Mouse (Mus musculus): ENCODE results near the gene Cacng2. TPM values are rescaled to one million over a fixed set of nuclear protein-coding genes. Genes with fewer than 3 reads are reported as not detected.

Cacng2 gene
- total RNA-seq (2021) (not detected), polyA plus RNA-seq (2012; rRNA removed) (0.03 TPM in 1 of 2 replicates, not detected in the other)
- long read RNA-seq, result 0 reads

DNA sequence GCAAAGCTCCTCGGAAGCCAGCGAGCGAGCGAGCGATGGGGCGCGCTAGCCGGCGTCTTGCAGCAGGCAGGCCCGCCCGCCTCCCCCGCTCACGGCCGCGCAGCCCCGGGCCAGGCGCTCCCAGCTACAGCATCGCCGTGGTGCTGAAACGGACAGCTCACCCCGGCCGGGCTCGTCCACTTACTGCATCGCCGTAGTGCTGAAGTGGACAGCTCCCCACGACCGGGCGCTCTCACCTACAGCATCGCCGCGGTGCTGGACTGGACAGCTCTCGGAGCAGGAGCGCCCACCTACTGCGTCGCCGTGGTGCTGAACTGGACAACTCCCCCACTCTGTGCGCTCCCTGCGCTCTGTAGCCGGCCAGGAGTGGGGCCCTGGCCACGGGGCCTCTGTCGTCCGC, at the start of gene Cacng2:
Cacng2 (minus strand) TSS at position 325 of the 400 bp plus-strand sequence.
- intact Hi-C loops (cut with DNase I), result loop anchor here (10.0 kb wide), 1 partner anchor 185 kb away; no protein-coding TSS in a partner anchor
- H3K4me1 ChIP-seq (ENCODE audit: control insufficient read depth, insufficient read depth, low read length), result no peaks in the 10 kb centered on the region
- WGBS, result 2% methylated on average over 37 of the region's 42 CpGs
- no peak for TF ChIP-seq CTCF (IDR thresholded peaks at IDR 0.05)
- TF ChIP-seq POLR2A (IDR thresholded peaks at IDR 0.05; ENCODE audit: insufficient read depth, low read depth, low read length), result no peak
- no peak for TF ChIP-seq EP300 (IDR thresholded peaks at IDR 0.05; ENCODE audit: insufficient read depth, low read depth, low read length)
- H3K79me2 ChIP-seq (replicated peaks; ENCODE audit: control insufficient read depth, insufficient read depth, low read length), result no peaks in the 10 kb centered on the region
- H3K27me3 ChIP-seq (ENCODE audit: control insufficient read depth, insufficient read depth, low read length), result peaks cover 1% of the 10 kb centered on the region; the same call in 1 of the 2 replicates
- no peaks in the 10 kb centered on the region for H3K36me3 ChIP-seq (ENCODE audit: control insufficient read depth, insufficient read depth, low read length)
- no peak within 1 kb of the TSS for H3K27ac ChIP-seq
- H3K4me3 ChIP-seq, result no peak within 1 kb of the TSS
- DNase-seq, result peak; percentile 93
- no peak within 1 kb of the TSS for H3K9ac ChIP-seq (ENCODE audit: low read depth, low read length)

GRCm38 (mm10) chr15:78169566-78169965, 49.7 kb upstream of the Cacng2 start:
- no peaks in the 10 kb centered on the region for H3K79me2 ChIP-seq (replicated peaks; ENCODE audit: control insufficient read depth, insufficient read depth, low read length)
- H3K4me3 ChIP-seq, result no peak overlapping the region
- no peaks in the 10 kb centered on the region for H3K36me3 ChIP-seq (ENCODE audit: control insufficient read depth, insufficient read depth, low read length)
- no peak for TF ChIP-seq CTCF (IDR thresholded peaks at IDR 0.05)
- TF ChIP-seq POLR2A (IDR thresholded peaks at IDR 0.05; ENCODE audit: insufficient read depth, low read depth, low read length), result no peak
- TF ChIP-seq EP300 (IDR thresholded peaks at IDR 0.05; ENCODE audit: insufficient read depth, low read depth, low read length), result no peak
- WGBS, result 56% methylated on average over 11 of the region's 11 CpGs
- H3K27ac ChIP-seq, result no peak overlapping the region
- no peak for DNase-seq
- peaks cover 3% of the 10 kb centered on the region; the same call in 1 of the 2 replicates for H3K4me1 ChIP-seq (ENCODE audit: control insufficient read depth, insufficient read depth, low read length)
- H3K27me3 ChIP-seq (ENCODE audit: control insufficient read depth, insufficient read depth, low read length), result no peaks in the 10 kb centered on the region
- H3K9ac ChIP-seq (ENCODE audit: low read depth, low read length), result no peak overlapping the region
- intact Hi-C loops (cut with DNase I), result no loop called here

- Histone ChIP-seq H3K4me3 (no peak overlapping the region), H3K27ac (no peak overlapping the region), H3K9ac (ENCODE audit: low read depth, low read length) (no peak overlapping the region), H3K27me3 (ENCODE audit: control insufficient read depth, insufficient read depth, low read length) (no peaks in the 10 kb centered on the region), H3K4me1 (ENCODE audit: control insufficient read depth, insufficient read depth, low read length) (no peaks in the 10 kb centered on the region), H3K79me2 (replicated peaks; ENCODE audit: control insufficient read depth, insufficient read depth, low read length) (no peaks in the 10 kb centered on the region), H3K36me3 (ENCODE audit: control insufficient read depth, insufficient read depth, low read length) (no peaks in the 10 kb centered on the region)
- intact Hi-C loops (cut with DNase I), result no loop called here
- TF ChIP-seq POLR2A (IDR thresholded peaks at IDR 0.05; ENCODE audit: insufficient read depth, low read depth, low read length), result no peak
- no peak for TF ChIP-seq CTCF (IDR thresholded peaks at IDR 0.05)
- no peak for TF ChIP-seq EP300 (IDR thresholded peaks at IDR 0.05; ENCODE audit: insufficient read depth, low read depth, low read length)
- no peak for DNase-seq
- WGBS, result 79% methylated on average over 4 of the region's 4 CpGs
Measured at GRCm38 (mm10) chr15:78165292-78165691, 45.5 kb upstream of the Cacng2 start.

DNA sequence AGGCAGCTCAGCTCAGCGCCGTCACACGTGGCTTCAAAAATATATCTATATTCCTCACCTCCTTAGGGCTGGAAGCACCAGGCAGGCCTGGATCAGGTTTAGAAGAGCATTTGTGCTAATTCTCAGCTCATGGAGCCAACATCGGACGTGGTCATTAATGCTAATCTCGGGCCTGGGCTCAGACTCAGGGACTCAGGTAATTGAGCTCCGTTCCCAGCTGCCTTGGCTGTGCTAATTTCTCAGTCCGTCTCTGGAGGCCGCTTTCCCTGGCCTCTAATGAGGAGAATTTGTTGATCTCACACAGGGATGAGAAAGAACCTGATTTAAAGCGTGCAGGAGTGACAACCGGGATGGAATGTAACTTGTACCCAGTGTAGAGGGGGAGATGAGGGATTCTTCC, 44.6 kb upstream of the Cacng2 start:
- TF ChIP-seq CTCF (IDR thresholded peaks at IDR 0.05) (no peak), POLR2A (IDR thresholded peaks at IDR 0.05; ENCODE audit: insufficient read depth, low read depth, low read length) (no peak), EP300 (IDR thresholded peaks at IDR 0.05; ENCODE audit: insufficient read depth, low read depth, low read length) (no peak)
- Histone ChIP-seq H3K27ac (no peak overlapping the region), H3K4me3 (no peak overlapping the region), H3K27me3 (ENCODE audit: control insufficient read depth, insufficient read depth, low read length) (no peaks in the 10 kb centered on the region), H3K79me2 (replicated peaks; ENCODE audit: control insufficient read depth, insufficient read depth, low read length) (no peaks in the 10 kb centered on the region), H3K36me3 (ENCODE audit: control insufficient read depth, insufficient read depth, low read length) (no peaks in the 10 kb centered on the region), H3K4me1 (ENCODE audit: control insufficient read depth, insufficient read depth, low read length) (no peaks in the 10 kb centered on the region), H3K9ac (ENCODE audit: low read depth, low read length) (no peak overlapping the region)
- no peak for DNase-seq
- 92% methylated on average over 11 of the region's 11 CpGs for WGBS
- intact Hi-C loops (cut with DNase I), result no loop called here

- H3K27me3 ChIP-seq (ENCODE audit: control insufficient read depth, insufficient read depth, low read length), result no peaks in the 10 kb centered on the region
- no peak for DNase-seq
- H3K36me3 ChIP-seq (ENCODE audit: control insufficient read depth, insufficient read depth, low read length), result no peaks in the 10 kb centered on the region
- no peak for TF ChIP-seq CTCF (IDR thresholded peaks at IDR 0.05)
- no peak for TF ChIP-seq POLR2A (IDR thresholded peaks at IDR 0.05; ENCODE audit: insufficient read depth, low read depth, low read length)
- no peak for TF ChIP-seq EP300 (IDR thresholded peaks at IDR 0.05; ENCODE audit: insufficient read depth, low read depth, low read length)
- intact Hi-C loops (cut with DNase I), result no loop called here
- no peak overlapping the region for H3K27ac ChIP-seq
- no peak overlapping the region for H3K4me3 ChIP-seq
- H3K4me1 ChIP-seq (ENCODE audit: control insufficient read depth, insufficient read depth, low read length), result no peaks in the 10 kb centered on the region
- no peaks in the 10 kb centered on the region for H3K79me2 ChIP-seq (replicated peaks; ENCODE audit: control insufficient read depth, insufficient read depth, low read length)
- 82% methylated on average over 9 of the region's 9 CpGs for WGBS
- H3K9ac ChIP-seq (ENCODE audit: low read depth, low read length), result no peak overlapping the region
Measured at GRCm38 (mm10) chr15:78161946-78162345, 42.1 kb upstream of the Cacng2 start.

- H3K27ac ChIP-seq, result no peak overlapping the region
- 74% methylated on average over 5 of the region's 5 CpGs for WGBS
- no peaks in the 10 kb centered on the region for H3K79me2 ChIP-seq (replicated peaks; ENCODE audit: control insufficient read depth, insufficient read depth, low read length)
- H3K4me3 ChIP-seq, result no peak overlapping the region
- no peak for DNase-seq
- no peak for TF ChIP-seq CTCF (IDR thresholded peaks at IDR 0.05)
- TF ChIP-seq POLR2A (IDR thresholded peaks at IDR 0.05; ENCODE audit: insufficient read depth, low read depth, low read length), result no peak
- no peak for TF ChIP-seq EP300 (IDR thresholded peaks at IDR 0.05; ENCODE audit: insufficient read depth, low read depth, low read length)
- no peaks in the 10 kb centered on the region for H3K36me3 ChIP-seq (ENCODE audit: control insufficient read depth, insufficient read depth, low read length)
- no peak overlapping the region for H3K9ac ChIP-seq (ENCODE audit: low read depth, low read length)
- H3K27me3 ChIP-seq (ENCODE audit: control insufficient read depth, insufficient read depth, low read length), result no peaks in the 10 kb centered on the region
- intact Hi-C loops (cut with DNase I), result no loop called here
- H3K4me1 ChIP-seq (ENCODE audit: control insufficient read depth, insufficient read depth, low read length), result no peaks in the 10 kb centered on the region
Measured at GRCm38 (mm10) chr15:78158335-78158734, 38.5 kb upstream of the Cacng2 start.

Data from heart, adult 2 months (tissue).